8 mouse cellular contexts compared by ENCODE assay signal in genomic region chr14:118005697-118006096, GRCm38 (mm10). TPM values are rescaled to one million over a fixed set of nuclear protein-coding genes. Genes with fewer than 3 reads are reported as not detected.
DNase-seq lines count a peak whose midpoint lies in the region; ATAC-seq and TF ChIP-seq lines count a peak whose summit lies in the region.

No protein-coding gene starts in this region.

- H3K4me3 ChIP-seq in limb, embryonic 14.5 days (replicated peaks; ENCODE audit: low read length), result no peak overlapping the region

- 0 out of 2 replicates have a peak, but pooled peaks cover 2% of the 10 kb centered on the region for H3K4me1 ChIP-seq in limb, embryonic 14.5 days (ENCODE audit: control insufficient read depth, insufficient read depth, low read length)

- WGBS in limb, embryonic 14.5 days, result 14% methylated on average over 5 of the region's 5 CpGs

- H3K4me2 ChIP-seq in limb, embryonic 14.5 days (replicated peaks; ENCODE audit: low read depth, low read length, severe bottlenecking), result no peak overlapping the region

- H3K27me3 ChIP-seq in limb, embryonic 14.5 days (ENCODE audit: control insufficient read depth, insufficient read depth, low read length), result peaks cover 6% of the 10 kb centered on the region; the same call in 1 of the 2 replicates

- H3K36me3 ChIP-seq in limb, embryonic 14.5 days (ENCODE audit: control insufficient read depth, insufficient read depth, low read length), result no peaks in the 10 kb centered on the region

- TF ChIP-seq POLR2A in limb, embryonic 14.5 days (IDR thresholded peaks at IDR 0.05; ENCODE audit: borderline replicate concordance, extremely low read depth, insufficient read depth, insufficient read length), result no peak

- H3K27ac ChIP-seq in limb, embryonic 14.5 days (replicated peaks; ENCODE audit: low read depth, low read length), result no peak overlapping the region

- ATAC-seq in limb, embryonic 14.5 days (ENCODE audit: low FRiP score, low read depth), result peak; percentile 63; the same call in 1 of the 2 replicates

- no peak overlapping the region for H3K9ac ChIP-seq in limb, embryonic 14.5 days (ENCODE audit: low read depth, low read length, severe bottlenecking)

- peak; percentile 39 for DNase-seq in urinary bladder, postnatal 14 days (ENCODE audit: low spot score)
- no peak for DNase-seq in urinary bladder, postnatal 4 days (ENCODE audit: low spot score in 2 of 2)
- DNase-seq in cerebellum, postnatal 14 days, result peak; percentile 76 to 80
- peak; percentile 31 for DNase-seq in gastrocnemius, postnatal 10 days
- peak; percentile 62 for DNase-seq in kidney, adult 9 months
- DNase-seq in limb, embryonic 14.5 days (ENCODE audit: low spot score), result peak; percentile 83
- peak; percentile 79 for DNase-seq in retina, postnatal 1 day
- DNase-seq in spleen, postnatal 4 days (ENCODE audit: low spot score in 2 of 2), result no peak

- no peaks in the 10 kb centered on the region for H3K9me3 ChIP-seq in limb, embryonic 14.5 days (ENCODE audit: control insufficient read depth, low read length)

RNA-seq across cellular contexts. Expression of gene Dct, which starts 46.3 kb away (rescaled TPM):
- total RNA-seq in gastrocnemius, postnatal 10 days (2021), result 1 to 10 TPM; 1.3 to 2.0 TPM
- 2.4 and 4.1 TPM in 2 replicates for polyA plus RNA-seq in limb, embryonic 14.5 days (2012; rRNA removed)
- 3.2 and 3.3 TPM in 2 replicates for polyA plus RNA-seq in limb, embryonic 14.5 days (2014; fragmentation: Nextera tagmentation; extraction: Ambion mirVana)

Comparison
In these comparisons a context has a peak if more than half of its experiments do, and no peak if none do; other contexts are left out.
1. DNase-seq: peak in urinary bladder, postnatal 14 days (single experiment), cerebellum, postnatal 14 days (2 of 2), gastrocnemius, postnatal 10 days (single experiment), kidney, adult 9 months (single experiment), limb, embryonic 14.5 days (single experiment) and retina, postnatal 1 day (single experiment); none in urinary bladder, postnatal 4 days (0 of 2) and spleen, postnatal 4 days (0 of 2).